ENCODE assay signal across 8 mouse cellular contexts in genomic region chr7:24500929-24501328, GRCm38 (mm10). TPM values are rescaled to one million over a fixed set of nuclear protein-coding genes. Genes with fewer than 3 reads are reported as not detected.
DNase-seq lines count a peak whose midpoint lies in the region; ATAC-seq lines count a peak whose summit lies in the region.

No protein-coding gene starts in this region.

- ATAC-seq in activated CD4-positive, CD25-positive, alpha-beta regulatory T cell, adult 4 months = no peak
- no peak for ATAC-seq in erythroblast, adult 5-6 weeks (replicated peaks; ENCODE audit: low FRiP score, poor library complexity, severe bottlenecking)

- DNase-seq in adrenal gland, postnatal 25 days = peak; percentile 36
- DNase-seq in adrenal gland, adult 8-10 months = no peak
- peak; percentile 25 for DNase-seq in kidney, postnatal 14 days
- no peak for DNase-seq in kidney, adult 9 months
- peak; percentile 13 for DNase-seq in c-Kit-negative CD71-positive TER-119-positive erythroid progenitor cells, embryonic 14.5 days (ENCODE audit: low read depth, low spot score)
- peak; percentile 45 for DNase-seq in lung, postnatal 14 days

RNA-seq across cellular contexts. Expression of gene Zfp428, which starts 5.9 kb away (rescaled TPM):
- total RNA-seq in adrenal gland, postnatal 25 days (2021) = 6.2 and 7.0 TPM in 2 replicates
- 1 to 10 TPM; 4.9 to 7.3 (median 5.6) TPM for total RNA-seq in adrenal gland, adult 8-10 months (2022)
- not detected for polyA plus RNA-seq in activated CD4-positive, CD25-positive, alpha-beta regulatory T cell, adult 4 months (2017; shearing (Covaris generic))
- not detected in 2 replicates for total RNA-seq in erythroblast, adult 5-6 weeks (2015; ENCODE audit: low replicate concordance)
- not detected in 2 replicates for total RNA-seq in erythroblast, adult 5-6 weeks (2017; ENCODE audit: low replicate concordance)

RNA-seq across cellular contexts. Expression of gene AC161166.1, which starts 11.3 kb away (rescaled TPM):
- not detected in 2 replicates for total RNA-seq in adrenal gland, postnatal 25 days (2021)
- total RNA-seq in adrenal gland, adult 8-10 months (2022) = not detected
- polyA plus RNA-seq in activated CD4-positive, CD25-positive, alpha-beta regulatory T cell, adult 4 months (2017; shearing (Covaris generic)) = under 1 TPM in 1 of 2 experiments, not detected in 1; 0.17 TPM
- total RNA-seq in erythroblast, adult 5-6 weeks (2015; ENCODE audit: low replicate concordance) = not detected in 2 replicates
- not detected in 2 replicates for total RNA-seq in erythroblast, adult 5-6 weeks (2017; ENCODE audit: low replicate concordance)

RNA-seq across cellular contexts. Expression of gene Cadm4, which starts 19.1 kb away (rescaled TPM):
- total RNA-seq in adrenal gland, postnatal 25 days (2021) = 2.4 and 3.8 TPM in 2 replicates
- total RNA-seq in adrenal gland, adult 8-10 months (2022) = 1 to 10 TPM; 3.1 to 4.7 (median 4.1) TPM
- not detected for polyA plus RNA-seq in activated CD4-positive, CD25-positive, alpha-beta regulatory T cell, adult 4 months (2017; shearing (Covaris generic))
- total RNA-seq in erythroblast, adult 5-6 weeks (2015; ENCODE audit: low replicate concordance) = not detected in 2 replicates
- 0.77 TPM in 1 of 2 replicates, not detected in the other for total RNA-seq in erythroblast, adult 5-6 weeks (2017; ENCODE audit: low replicate concordance)

RNA-seq across cellular contexts. Expression of gene Irgq, which starts 29.6 kb away (rescaled TPM):
- 24.5 and 29.5 TPM in 2 replicates for total RNA-seq in adrenal gland, postnatal 25 days (2021)
- 10 to 100 TPM; 26.7 to 30.9 (median 27.8) TPM for total RNA-seq in adrenal gland, adult 8-10 months (2022)
- polyA plus RNA-seq in activated CD4-positive, CD25-positive, alpha-beta regulatory T cell, adult 4 months (2017; shearing (Covaris generic)) = 1 to 10 TPM; 1.5 to 1.8 TPM
- 0.42 TPM in 1 of 2 replicates, not detected in the other for total RNA-seq in erythroblast, adult 5-6 weeks (2015; ENCODE audit: low replicate concordance)
- 1.4 and 1.6 TPM in 2 replicates for total RNA-seq in erythroblast, adult 5-6 weeks (2017; ENCODE audit: low replicate concordance)

RNA-seq across cellular contexts. Expression of gene Plaur, which starts 38.6 kb away (rescaled TPM):
- 5.6 and 7.8 TPM in 2 replicates for total RNA-seq in adrenal gland, postnatal 25 days (2021)
- 10 to 100 TPM in 3 of 4 experiments, 1 to 10 TPM in 1; 9.6 to 19.2 (median 10.2) TPM for total RNA-seq in adrenal gland, adult 8-10 months (2022)
- polyA plus RNA-seq in activated CD4-positive, CD25-positive, alpha-beta regulatory T cell, adult 4 months (2017; shearing (Covaris generic)) = 1 to 10 TPM; 1.1 to 1.5 TPM
- 28.4 and 30.9 TPM in 2 replicates for total RNA-seq in erythroblast, adult 5-6 weeks (2015; ENCODE audit: low replicate concordance)
- 19.4 and 34.9 TPM in 2 replicates for total RNA-seq in erythroblast, adult 5-6 weeks (2017; ENCODE audit: low replicate concordance)

Comparison
In these comparisons a context has a peak if more than half of its experiments do, and no peak if none do; other contexts are left out.
1. DNase-seq: peak in adrenal gland, postnatal 25 days (single experiment), kidney, postnatal 14 days (single experiment), c-Kit-negative CD71-positive TER-119-positive erythroid progenitor cells, embryonic 14.5 days (single experiment) and lung, postnatal 14 days (single experiment); none in adrenal gland, adult 8-10 months (single experiment) and kidney, adult 9 months (single experiment).